Comparison of ENCODE assay signal across 13 mouse cellular contexts in the genomic region with DNA sequence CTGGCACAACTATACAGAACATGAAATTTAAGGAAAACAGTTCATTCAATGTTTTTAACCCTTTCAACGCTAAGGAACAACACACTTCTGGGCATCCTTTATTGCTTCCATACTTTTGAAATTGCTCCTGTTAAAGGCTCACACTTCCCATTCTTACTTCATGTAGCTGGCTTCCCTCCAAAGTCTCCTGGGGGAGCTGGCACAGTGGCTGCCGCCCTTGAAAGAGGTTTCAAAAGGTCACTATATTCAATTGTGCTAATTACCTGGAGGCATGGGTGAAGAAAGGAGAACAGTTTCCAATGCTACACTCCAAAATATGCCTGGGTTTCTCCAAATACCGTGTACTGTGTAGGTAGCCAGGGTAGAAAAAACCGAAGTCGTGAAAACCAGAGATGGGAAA.
DNase-seq lines count a peak whose midpoint lies in the region; ATAC-seq and TF ChIP-seq lines count a peak whose summit lies in the region.
"Had no signal": no experiment of that assay in that cellular context is flagged by ENCODE, and none has a peak within 500 bp of the region (broad histone marks: within the 10 kb centered on the region; RNA-seq: fewer than 3 reads in every experiment).

No protein-coding gene starts in this region.

- no peaks in the 10 kb centered on the region for H3K27me3 ChIP-seq in kidney, embryonic 15.5 days
- H3K27me3 ChIP-seq in heart, postnatal 0 days (ENCODE audit: control insufficient read depth, insufficient read depth, low read length), result no peaks in the 10 kb centered on the region
- H3K27me3 ChIP-seq in stomach, postnatal 0 days (ENCODE audit: control insufficient read depth, insufficient read depth, low read length), result no peaks in the 10 kb centered on the region
- H3K27me3 ChIP-seq: neural tube, embryonic 13.5 days had no signal

- no peaks in the 10 kb centered on the region for H3K9me3 ChIP-seq in kidney, embryonic 15.5 days (replicated peaks)
- no peaks in the 10 kb centered on the region for H3K9me3 ChIP-seq in heart, postnatal 0 days (replicated peaks; ENCODE audit: control insufficient read depth, low read length)
- no peaks in the 10 kb centered on the region for H3K9me3 ChIP-seq in stomach, postnatal 0 days (ENCODE audit: control insufficient read depth, low read length)
- H3K9me3 ChIP-seq: midbrain, embryonic 10.5 days; neural tube, embryonic 13.5 days had no signal

- no peak overlapping the region for H3K27ac ChIP-seq in kidney, embryonic 15.5 days
- H3K27ac ChIP-seq in brown adipose tissue, adult 24 weeks (replicated peaks; ENCODE audit: low read depth, low read length), result peak overlapping the region; percentile 77
- peak overlapping the region; percentile 79 for H3K27ac ChIP-seq in heart, postnatal 0 days (ENCODE audit: low read depth)
- no peak overlapping the region for H3K27ac ChIP-seq in stomach, postnatal 0 days (replicated peaks)
- H3K27ac ChIP-seq: midbrain, embryonic 10.5 days; neural tube, embryonic 13.5 days had no signal

- H3K4me1 ChIP-seq in kidney, embryonic 15.5 days, result 0 out of 2 replicates have a peak, but pooled peaks cover 3% of the 10 kb centered on the region
- H3K4me1 ChIP-seq in brown adipose tissue, adult 24 weeks (ENCODE audit: control insufficient read depth, insufficient read depth, insufficient read length, low read length), result peaks cover 10% of the 10 kb centered on the region
- peaks cover 23% of the 10 kb centered on the region for H3K4me1 ChIP-seq in heart, postnatal 0 days (ENCODE audit: control insufficient read depth, insufficient read depth)
- H3K4me1 ChIP-seq in stomach, postnatal 0 days (replicated peaks; ENCODE audit: control insufficient read depth, insufficient read depth), result peaks cover 4% of the 10 kb centered on the region; the same call in 1 of the 2 replicates

- no peak for TF ChIP-seq CTCF in heart, postnatal 0 days (IDR thresholded peaks at IDR 0.05; ENCODE audit: low read depth)
- no peak for TF ChIP-seq CTCF in stomach, postnatal 0 days (IDR thresholded peaks at IDR 0.05; ENCODE audit: low read depth)

- no peak overlapping the region for H3K9ac ChIP-seq in kidney, embryonic 15.5 days
- H3K9ac ChIP-seq in heart, postnatal 0 days (replicated peaks; ENCODE audit: low read depth, low read length), result no peak overlapping the region
- no peak overlapping the region for H3K9ac ChIP-seq in stomach, postnatal 0 days (ENCODE audit: low read length)
- H3K9ac ChIP-seq: neural tube, embryonic 13.5 days had no signal

- DNase-seq in cerebellum, adult 11-12 months, result peak; percentile 47
- peak; percentile 49 for DNase-seq in kidney, adult 9 months
- peak; percentile 46 for DNase-seq in heart, postnatal 0 days (ENCODE audit: low spot score)
- no peak for DNase-seq in stomach, postnatal 0 days (ENCODE audit: low spot score)
- DNase-seq in spleen, adult 18-20 months, result no peak
- DNase-seq: gastrocnemius, postnatal 14 days; right cerebral cortex, postnatal 14 days had no signal

- no peaks in the 10 kb centered on the region for H3K36me3 ChIP-seq in kidney, embryonic 15.5 days
- H3K36me3 ChIP-seq in heart, postnatal 0 days (replicated peaks; ENCODE audit: control insufficient read depth, insufficient read depth, low read length), result no peaks in the 10 kb centered on the region
- H3K36me3 ChIP-seq in stomach, postnatal 0 days (ENCODE audit: control insufficient read depth, insufficient read depth, low read length), result no peaks in the 10 kb centered on the region
- H3K36me3 ChIP-seq: neural tube, embryonic 13.5 days had no signal

- ATAC-seq in cerebellum, adult (ENCODE audit: insufficient number of reproducible peaks, low FRiP score, low TSS enrichment), result no peak
- no peak for ATAC-seq in kidney, embryonic 15.5 days (replicated peaks; ENCODE audit: low FRiP score)
- no peak for ATAC-seq in heart, postnatal 0 days (ENCODE audit: insufficient read depth, low read depth)
- no peak for ATAC-seq in stomach, postnatal 0 days (ENCODE audit: low FRiP score, low TSS enrichment)

- TF ChIP-seq EP300 in heart, postnatal 0 days (IDR thresholded peaks at IDR 0.05; ENCODE audit: low read depth), result no peak
- TF ChIP-seq EP300 in stomach, postnatal 0 days (optimal IDR thresholded peaks at IDR 0.05), result no peak

- no peak overlapping the region for H3K4me2 ChIP-seq in kidney, embryonic 15.5 days
- H3K4me2 ChIP-seq in heart, postnatal 0 days (ENCODE audit: low read depth, low read length), result no peak overlapping the region
- no peak overlapping the region for H3K4me2 ChIP-seq in stomach, postnatal 0 days (replicated peaks; ENCODE audit: low read depth)
- H3K4me2 ChIP-seq: neural tube, embryonic 13.5 days had no signal

- H3K4me3 ChIP-seq in kidney, embryonic 15.5 days (replicated peaks), result no peak overlapping the region
- no peak overlapping the region for H3K4me3 ChIP-seq in brown adipose tissue, adult 24 weeks (ENCODE audit: insufficient read depth, low read depth, low read length)
- no peak overlapping the region for H3K4me3 ChIP-seq in heart, postnatal 0 days (ENCODE audit: low read depth, low read length)
- no peak overlapping the region for H3K4me3 ChIP-seq in stomach, postnatal 0 days (ENCODE audit: low read depth, low read length)
- H3K4me3 ChIP-seq: erythroblast, embryonic 14.5 days; midbrain, embryonic 10.5 days; neural tube, embryonic 13.5 days had no signal

- WGBS in kidney, embryonic 15.5 days, result 76% methylated on average over 5 of the region's 5 CpGs
- WGBS in heart, postnatal 0 days, result 36% methylated on average over 5 of the region's 5 CpGs
- 62% methylated on average over 5 of the region's 5 CpGs for WGBS in stomach, postnatal 0 days

Comparison
In these comparisons a context has a peak if more than half of its experiments do, and no peak if none do; other contexts are left out.
1. DNase-seq: peak in cerebellum, adult 11-12 months (single experiment), kidney, adult 9 months (single experiment) and heart, postnatal 0 days (single experiment); none in stomach, postnatal 0 days (single experiment) and spleen, adult 18-20 months (0 of 2).
2. H3K27ac ChIP-seq: peak in brown adipose tissue, adult 24 weeks (single experiment) and heart, postnatal 0 days (single experiment); none in kidney, embryonic 15.5 days (single experiment) and stomach, postnatal 0 days (single experiment).